Mouse (Mus musculus) gastrocnemius, adult 18-20 months (tissue): Measurements from ENCODE around the gene Azin2. TPM values are rescaled to one million over a fixed set of nuclear protein-coding genes. Genes with fewer than 3 reads are reported as not detected.

Experiments
- DNase-seq: peaks from one replicate; pipeline ENCODE4 v3.0.0; 2021; ENCODE audit warnings: low spot score
- total RNA-seq, 2 experiments: library from RNA; stranded (reverse); gene quantifications; 2 replicates each; pipeline ENCODE4 v1.2.3; 2021

Gene Azin2
- total RNA-seq, 2 experiments from 2014 or later = 2.3 to 3.4 TPM

DNA sequence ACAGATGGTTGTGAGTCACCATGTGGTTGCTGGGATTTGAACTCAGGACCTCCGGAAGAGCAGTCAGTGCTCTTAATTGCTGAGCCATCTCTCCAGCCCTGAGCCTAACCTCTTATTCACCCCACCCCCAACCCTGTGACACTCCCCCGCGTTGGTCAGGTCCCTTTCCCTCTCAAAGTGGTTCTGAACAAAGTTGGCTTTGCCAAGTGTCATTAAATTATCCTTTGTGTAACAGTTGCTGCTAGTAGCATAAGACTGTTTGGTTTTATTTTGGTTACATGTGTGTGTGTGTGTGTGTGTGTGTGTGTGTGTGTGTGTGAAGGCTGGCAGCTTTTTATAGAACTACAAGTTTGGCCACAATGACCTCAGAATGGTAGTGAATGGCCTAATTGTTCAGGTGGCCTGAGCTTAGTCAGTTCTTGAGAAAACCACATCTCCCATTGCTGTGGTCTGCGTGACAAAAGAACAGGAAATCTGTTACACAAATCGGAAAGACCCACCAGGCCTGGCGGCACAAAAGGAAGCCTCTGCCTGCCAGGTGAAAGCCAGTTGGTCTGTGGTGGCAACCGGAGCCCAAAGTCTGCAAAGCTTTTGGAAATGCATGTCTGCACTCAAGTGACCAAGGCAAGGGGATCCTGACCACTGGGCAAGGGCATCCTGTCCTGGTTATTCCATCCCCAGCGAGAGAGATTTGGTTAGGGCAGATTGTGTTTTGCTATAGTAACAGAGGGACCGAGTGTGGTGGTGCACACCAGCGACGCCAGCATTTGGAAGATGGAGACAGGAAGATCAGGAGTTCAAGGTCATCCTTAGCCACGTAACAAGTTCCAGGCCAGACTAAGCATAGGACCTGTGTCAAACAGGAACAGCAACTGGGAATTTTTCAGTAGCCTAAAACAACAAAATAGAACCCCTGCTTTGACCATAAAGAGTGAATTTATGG lies 18.9 kb upstream of the Azin2 start:
- no peak for DNase-seq

DNA sequence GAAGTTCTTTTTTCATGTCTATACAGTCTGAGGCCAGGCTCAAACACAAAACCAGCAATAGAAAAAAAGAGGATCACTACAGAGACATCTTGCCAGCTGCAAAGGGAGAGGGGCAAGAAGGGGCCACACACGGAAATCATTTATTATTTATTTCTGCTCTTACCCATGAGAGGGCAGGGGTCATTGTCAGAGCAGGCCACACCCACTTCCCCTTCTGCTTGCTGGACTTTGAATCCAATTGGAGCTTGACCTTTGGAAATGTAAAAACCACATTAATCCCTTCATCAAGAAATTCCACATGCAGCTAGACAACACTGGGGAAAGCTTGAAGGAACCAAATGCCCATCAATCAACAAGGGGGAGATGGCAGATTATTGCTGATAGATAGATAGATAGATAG lies 16.4 kb upstream of the Azin2 start:
- DNase-seq = no peak

- no peak for DNase-seq
Measured at GRCm38 (mm10) chr4:128977217-128977616, 15.0 kb upstream of the Azin2 start.

DNA sequence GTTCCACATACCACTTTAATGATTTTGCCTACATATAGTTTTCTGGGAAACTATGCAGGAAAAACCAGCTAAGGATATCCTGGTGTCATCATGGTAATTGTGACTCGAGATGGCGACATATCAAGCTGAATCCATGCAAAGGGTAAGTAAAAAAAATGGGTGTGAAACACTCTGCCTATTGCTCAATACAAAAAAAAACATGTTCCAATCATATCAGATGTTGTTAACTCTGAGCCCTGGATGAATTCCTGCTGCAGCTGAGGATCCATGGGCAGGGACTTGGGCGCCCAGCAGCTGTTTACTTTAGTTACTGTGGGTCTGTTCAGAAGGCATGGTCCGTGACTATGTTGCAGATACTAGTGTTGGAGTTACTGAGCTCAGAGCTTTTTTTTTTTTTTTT lies 14.3 kb upstream of the Azin2 start:
- DNase-seq = no peak

GRCm38 (mm10) chr4:128974677-128975076 lies 12.4 kb upstream of the Azin2 start:
- no peak for DNase-seq

DNA sequence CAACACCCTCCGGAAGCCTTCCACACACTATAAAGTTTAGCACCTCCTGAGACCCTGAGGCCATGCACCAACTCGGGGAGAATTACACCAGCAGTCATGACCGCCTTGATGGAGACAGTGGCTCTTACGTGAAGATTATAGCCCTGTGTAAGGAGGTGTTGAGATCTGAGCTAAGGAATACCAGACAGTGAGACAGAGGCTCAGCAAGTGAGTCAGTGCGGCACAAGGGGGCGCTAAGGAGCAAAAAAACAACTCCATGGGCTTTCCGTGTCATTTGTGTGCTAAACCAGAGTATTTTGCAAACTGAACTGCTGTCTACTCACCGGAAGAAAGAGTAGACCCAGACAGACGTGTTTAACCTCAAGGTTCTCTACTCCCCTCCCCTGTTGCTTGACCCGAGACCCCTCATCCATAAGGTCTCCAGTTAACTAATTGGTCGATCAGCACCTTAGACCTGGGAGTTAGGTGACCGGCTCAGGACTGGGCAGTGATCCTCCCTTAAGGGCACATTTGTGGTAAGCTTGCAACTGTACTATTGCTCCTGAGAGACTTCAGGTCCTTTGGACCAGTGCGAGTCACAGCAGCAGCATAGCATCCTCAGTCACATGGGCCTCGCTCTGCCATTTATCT lies 8.9 kb upstream of the Azin2 start:
- peak; percentile 74 for DNase-seq

GRCm38 (mm10) chr4:128970417-128970807 lies 8.2 kb upstream of the Azin2 start:
- DNase-seq = no peak

- DNase-seq = no peak
Measured at GRCm38 (mm10) chr4:128969607-128970416, 7.6 kb upstream of the Azin2 start.

DNA sequence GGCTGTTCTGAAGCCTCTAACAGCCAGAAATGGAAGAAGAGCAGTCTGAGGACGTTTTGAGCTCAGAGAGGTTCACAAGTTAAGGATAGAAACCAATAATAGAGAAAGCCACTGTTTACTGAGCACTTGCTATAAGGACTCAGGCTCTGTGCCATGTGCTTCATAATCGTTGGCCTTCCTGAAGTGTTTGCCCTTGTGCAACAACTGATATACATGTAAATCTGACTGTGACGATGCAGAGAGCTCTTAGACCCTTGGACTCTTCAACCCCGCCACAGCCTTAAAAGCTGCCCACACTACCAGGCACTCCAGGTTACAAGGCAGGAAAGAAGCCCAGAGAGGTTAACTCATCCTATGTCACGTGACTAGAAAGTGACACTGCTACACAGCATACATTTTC lies 6.8 kb upstream of the Azin2 start:
- DNase-seq = no peak

GRCm38 (mm10) chr4:128966751-128967150 lies 4.5 kb upstream of the Azin2 start:
- no peak for DNase-seq

GRCm38 (mm10) chr4:128962926-128963290 lies 666 bp upstream of the Azin2 start:
- DNase-seq = no peak

DNA sequence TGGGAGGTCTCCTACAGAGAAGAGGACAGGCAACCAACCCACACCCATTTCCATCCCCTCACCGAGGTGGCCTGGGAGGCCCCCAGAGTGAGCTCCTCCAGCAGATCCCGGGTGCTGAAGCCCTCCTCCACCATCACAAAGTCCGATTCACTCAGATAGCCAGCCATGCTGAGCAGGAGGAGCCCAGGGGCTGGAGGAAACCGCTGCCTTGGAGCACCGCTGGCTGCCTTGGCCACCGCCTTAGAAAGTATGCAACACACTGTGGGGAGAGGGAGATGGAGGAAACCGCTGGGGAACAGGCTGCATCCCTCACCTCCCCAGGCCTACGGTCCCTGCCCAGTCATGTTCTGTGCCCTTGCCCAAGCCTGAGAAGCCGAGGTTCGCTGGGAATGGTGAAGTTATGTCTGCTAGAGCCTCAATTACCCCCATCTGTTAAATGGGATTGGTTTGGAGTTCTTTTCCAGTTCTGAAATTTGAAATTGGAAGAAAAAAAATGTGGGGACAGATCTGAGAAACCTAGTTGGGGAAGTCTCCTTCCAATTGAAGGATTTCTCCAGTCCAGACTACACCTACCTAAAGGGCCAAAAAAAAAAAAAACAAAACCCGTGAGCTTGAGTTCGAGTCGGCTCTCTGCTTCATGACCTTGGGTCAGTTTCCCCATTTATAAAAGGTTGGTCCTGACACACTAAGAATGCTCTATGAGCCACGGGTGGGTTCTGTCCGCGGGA lies 777 bp downstream of the Azin2 start:
- DNase-seq = no peak

DNA sequence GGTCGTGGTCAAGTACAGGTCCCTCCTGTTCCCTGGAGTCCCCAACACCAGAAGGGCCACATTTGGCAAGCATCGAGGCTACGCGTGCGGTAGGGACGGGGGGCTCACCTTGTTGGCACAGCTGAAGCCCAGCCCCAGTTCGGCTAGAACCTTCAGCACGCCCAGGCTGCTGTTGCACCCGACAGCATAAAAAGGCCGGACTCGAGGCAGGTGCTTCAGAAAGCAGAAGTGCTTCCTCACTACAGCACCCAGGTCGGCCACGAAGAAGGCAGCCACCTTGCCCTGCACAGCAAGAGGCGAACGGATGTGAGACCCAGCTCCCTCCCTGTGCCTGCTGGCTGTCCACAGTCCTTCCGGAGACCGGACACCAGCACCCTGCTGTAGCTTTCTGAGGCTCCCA lies 2.6 kb downstream of the Azin2 start:
- DNase-seq = no peak

DNA sequence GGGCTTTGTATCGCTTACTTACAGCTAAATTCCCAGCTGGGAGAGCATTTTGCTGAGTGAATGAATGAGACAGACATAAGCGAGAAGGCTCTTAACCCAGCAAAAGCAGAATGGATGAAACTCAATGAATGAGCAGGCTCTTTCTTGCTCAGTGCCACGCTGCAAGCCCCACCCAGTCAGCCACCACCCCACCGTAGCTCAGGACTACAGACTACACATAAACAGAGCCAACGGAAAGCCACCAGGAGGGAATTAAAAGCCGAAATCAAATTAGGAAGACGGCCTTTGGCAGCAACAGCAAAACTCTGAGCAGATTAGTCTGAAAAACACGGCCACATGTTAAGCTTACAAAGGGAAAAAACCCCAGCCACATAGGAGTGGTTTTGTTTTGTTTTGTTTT lies 3.4 kb downstream of the Azin2 start:
- DNase-seq = no peak

DNA sequence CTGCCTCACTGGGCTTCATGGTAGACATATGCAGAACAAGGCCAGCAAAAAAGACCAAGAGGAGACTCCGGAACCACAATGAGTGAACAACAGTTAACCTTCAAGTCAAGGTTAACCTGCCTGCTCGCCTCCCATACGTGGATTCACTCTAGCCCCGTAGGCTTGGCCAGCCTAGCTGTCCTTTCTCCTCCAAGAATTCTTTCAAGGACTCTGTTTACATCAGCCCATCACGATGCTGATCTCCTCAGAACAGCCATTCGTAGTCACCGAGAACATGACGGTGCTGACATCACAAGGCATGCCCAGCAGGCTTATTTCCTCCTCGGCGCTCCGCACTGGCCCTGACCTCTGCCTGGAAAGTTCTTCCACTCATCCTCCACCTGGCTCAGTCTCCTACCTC lies 4.1 kb downstream of the Azin2 start:
- DNase-seq = no peak

DNA sequence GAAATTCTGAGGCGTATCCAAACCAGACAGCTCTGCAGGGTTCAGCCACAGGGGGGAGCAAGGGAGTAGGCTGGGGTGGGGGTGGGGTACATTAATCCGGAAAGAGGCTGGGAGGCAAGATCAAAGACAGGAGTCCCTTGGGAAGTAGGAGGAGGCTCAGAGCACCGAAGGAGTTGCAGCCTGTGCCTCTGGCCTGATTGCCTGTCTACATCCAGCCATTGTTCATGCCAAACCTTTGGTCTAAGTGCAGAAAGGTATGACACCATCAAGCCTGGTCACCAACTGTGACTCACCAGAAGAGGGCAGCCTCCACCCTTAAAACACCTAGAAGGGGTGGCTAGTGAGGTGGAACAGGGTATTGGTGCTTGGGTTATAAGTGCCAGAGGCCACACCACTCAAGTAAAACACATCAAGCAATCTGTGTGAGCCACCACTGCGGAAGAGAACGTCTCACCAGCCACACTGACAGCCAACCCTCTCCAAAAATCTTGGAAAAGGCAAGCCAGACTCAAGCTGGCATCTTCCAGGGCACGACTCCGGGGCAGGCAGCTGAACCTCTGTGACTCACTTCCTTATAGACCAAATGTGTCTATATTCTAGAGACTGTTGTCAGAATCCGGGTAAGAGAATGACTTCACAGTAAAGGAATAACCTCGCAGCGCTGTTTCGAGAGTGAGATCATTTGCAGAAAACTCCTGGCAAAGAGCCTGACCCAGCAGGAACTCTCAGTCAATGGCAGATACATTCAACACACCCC lies 4.9 kb downstream of the Azin2 start:
- DNase-seq = peak; percentile 26

DNA sequence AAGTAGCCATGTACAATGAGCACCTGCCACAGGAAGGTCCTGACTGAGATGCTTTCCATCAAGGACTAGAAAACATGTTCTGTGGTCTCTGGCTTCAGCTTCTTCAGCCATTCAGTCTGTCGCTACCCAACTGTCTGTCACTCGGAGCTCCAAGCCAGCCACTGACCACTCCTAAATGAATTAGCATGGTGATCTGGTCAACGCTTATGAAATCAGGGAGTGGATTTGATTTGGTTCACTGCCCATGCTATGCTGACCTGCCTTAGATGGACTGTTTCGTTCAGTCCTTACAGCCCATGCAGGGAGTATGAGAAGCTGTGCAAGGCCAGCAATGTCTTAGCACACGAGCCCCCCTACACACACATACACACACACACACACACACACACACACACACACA lies 8.4 kb downstream of the Azin2 start:
- DNase-seq = no peak

DNA sequence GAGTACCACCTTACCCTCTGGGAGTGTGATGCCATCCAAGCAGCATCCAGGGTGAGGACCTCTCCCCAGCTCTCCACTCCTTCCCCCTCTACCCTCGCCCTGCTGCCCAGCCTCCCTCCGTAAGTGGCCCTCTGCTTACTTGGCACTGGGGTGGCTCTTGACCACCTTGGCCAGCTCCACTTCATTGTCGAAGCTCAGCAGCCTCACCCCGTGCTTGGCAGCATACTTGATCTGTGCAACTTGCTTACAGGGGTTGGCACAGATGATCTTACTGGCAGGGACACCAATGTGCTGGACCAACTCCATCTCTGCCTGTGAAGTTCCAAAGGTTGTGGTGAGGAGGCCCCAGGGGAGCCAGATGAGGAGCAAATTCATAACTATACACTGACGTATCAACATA lies 11.8 kb downstream of the Azin2 start:
- DNase-seq = no peak

GRCm38 (mm10) chr4:128949470-128950005 lies 12.7 kb downstream of the Azin2 start:
- no peak for DNase-seq

- DNase-seq = peak; percentile 28
Measured at GRCm38 (mm10) chr4:128948137-128948674, 14.0 kb downstream of the Azin2 start.
